ENCODE assay signal across 26 mouse cellular contexts in the genomic region with DNA sequence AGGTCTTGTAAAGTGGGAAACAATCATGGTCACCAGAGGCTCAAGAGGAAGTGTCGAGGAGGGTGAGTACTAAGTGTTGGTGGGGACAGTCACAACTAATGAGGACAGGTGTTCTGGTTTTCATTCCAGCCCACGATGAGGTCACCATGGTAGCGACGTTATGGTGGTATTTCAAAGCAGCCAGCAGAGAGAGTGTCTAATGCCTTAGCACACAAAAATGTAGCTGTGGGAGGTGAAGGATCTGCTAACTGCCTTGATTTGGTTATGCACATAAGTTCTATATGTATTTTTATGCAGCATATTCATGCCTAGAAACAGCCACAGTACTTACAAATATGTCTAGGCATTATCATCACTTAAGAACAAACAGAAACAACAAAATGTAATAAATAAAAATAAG.
DNase-seq lines count a peak whose midpoint lies in the region; ATAC-seq and TF ChIP-seq lines count a peak whose summit lies in the region.
"Had no signal": no experiment of that assay in that cellular context is flagged by ENCODE, and none has a peak within 500 bp of the region (broad histone marks: within the 10 kb centered on the region; RNA-seq: fewer than 3 reads in every experiment).

No protein-coding gene starts in this region.

- TF ChIP-seq CTCF in CH12.LX (conservative IDR thresholded peaks at IDR 0.05 in 1 of 2, IDR thresholded peaks at IDR 0.05 in 1 of 2; ENCODE audit: low read depth in 2 of 2, low read length in 2 of 2): no peak
- TF ChIP-seq CTCF in cortical plate, adult 2 months (IDR thresholded peaks at IDR 0.05; ENCODE audit: extremely low read depth, insufficient read depth, low read length): no peak
- TF ChIP-seq CTCF in midbrain, postnatal 0 days (IDR thresholded peaks at IDR 0.05): no peak

- H3K36me3 ChIP-seq in CH12.LX (replicated peaks in 1 of 2; ENCODE audit: control insufficient read depth in 1 of 2, insufficient read depth in 1 of 2, low read length in 1 of 2): no peaks in the 10 kb centered on the region
- H3K36me3 ChIP-seq in midbrain, postnatal 0 days (ENCODE audit: insufficient read depth, low read length): no peaks in the 10 kb centered on the region
- H3K36me3 ChIP-seq: embryonic facial prominence, embryonic 12.5 days; embryonic facial prominence, embryonic 15.5 days; forebrain, embryonic 12.5 days; forebrain, embryonic 15.5 days; heart, embryonic 13.5 days; hindbrain, embryonic 12.5 days; hindbrain, embryonic 15.5 days; intestine, embryonic 15.5 days had no signal

- no peaks in the 10 kb centered on the region for H3K9me3 ChIP-seq in CH12.LX (replicated peaks; ENCODE audit: low read length)
- H3K9me3 ChIP-seq in midbrain, postnatal 0 days (ENCODE audit: low read length): no peaks in the 10 kb centered on the region
- H3K9me3 ChIP-seq: embryonic facial prominence, embryonic 12.5 days; embryonic facial prominence, embryonic 15.5 days; forebrain, embryonic 12.5 days; forebrain, embryonic 15.5 days; heart, embryonic 13.5 days; hindbrain, embryonic 12.5 days; hindbrain, embryonic 15.5 days; intestine, embryonic 15.5 days had no signal

- H3K9ac ChIP-seq in CH12.LX (ENCODE audit: insufficient read depth, low read depth): no peak overlapping the region
- H3K9ac ChIP-seq in midbrain, postnatal 0 days (replicated peaks; ENCODE audit: low read length, poor library complexity, severe bottlenecking): no peak overlapping the region
- H3K9ac ChIP-seq: embryonic facial prominence, embryonic 12.5 days; embryonic facial prominence, embryonic 15.5 days; forebrain, embryonic 12.5 days; forebrain, embryonic 15.5 days; heart, embryonic 13.5 days; hindbrain, embryonic 12.5 days; hindbrain, embryonic 15.5 days; intestine, embryonic 15.5 days had no signal

- WGBS in midbrain, postnatal 0 days: 74% methylated on average over 4 of the region's 4 CpGs

- no peaks in the 10 kb centered on the region for H3K27me3 ChIP-seq in CH12.LX (replicated peaks)
- H3K27me3 ChIP-seq in midbrain, postnatal 0 days (ENCODE audit: insufficient read depth, low read length): no peaks in the 10 kb centered on the region
- H3K27me3 ChIP-seq: embryonic facial prominence, embryonic 12.5 days; embryonic facial prominence, embryonic 15.5 days; forebrain, embryonic 12.5 days; forebrain, embryonic 15.5 days; heart, embryonic 13.5 days; hindbrain, embryonic 12.5 days; hindbrain, embryonic 15.5 days; intestine, embryonic 15.5 days had no signal

- dilution Hi-C loops in CH12.LX (cut with MboI; ENCODE audit: extremely low pct_ligation_motif_present, extremely low pct_unique_long_range_greater_than_20kb, low sequenced_read_pairs): no loop called here

- TF ChIP-seq POLR2A in CH12.LX (IDR thresholded peaks at IDR 0.05; ENCODE audit: low read depth, low read length): no peak
- TF ChIP-seq POLR2A in cortical plate, adult 2 months (IDR thresholded peaks at IDR 0.05; ENCODE audit: extremely low read depth, insufficient read depth, low read length): no peak

- H3K4me1 ChIP-seq in CH12.LX (ENCODE audit: control insufficient read depth in 1 of 2, insufficient read depth in 2 of 2): peaks cover 3 to 11% of the 10 kb centered on the region in 2 experiments
- 0 out of 2 replicates have a peak, but pooled peaks cover 2% of the 10 kb centered on the region for H3K4me1 ChIP-seq in cortical plate, adult 2 months (ENCODE audit: control insufficient read depth, insufficient read depth, low read length)
- no peaks in the 10 kb centered on the region for H3K4me1 ChIP-seq in midbrain, postnatal 0 days (ENCODE audit: insufficient read depth, low read length)
- H3K4me1 ChIP-seq: embryonic facial prominence, embryonic 12.5 days; embryonic facial prominence, embryonic 15.5 days; forebrain, embryonic 12.5 days; forebrain, embryonic 15.5 days; heart, embryonic 13.5 days; hindbrain, embryonic 12.5 days; hindbrain, embryonic 15.5 days; intestine, embryonic 15.5 days had no signal

- intact Hi-C loops in left cerebral cortex, postnatal 14 days (cut with DNase I): no loop called here

- ATAC-seq in midbrain, postnatal 0 days (ENCODE audit: low FRiP score): no peak
- ATAC-seq: forebrain, embryonic 15.5 days; intestine, embryonic 15.5 days had no signal

- TF ChIP-seq EP300 in CH12.LX (IDR thresholded peaks at IDR 0.05; ENCODE audit: low read length): no peak

- no peak for TF ChIP-seq RAD21 in CH12.LX (IDR thresholded peaks at IDR 0.05; ENCODE audit: low read depth, low read length)

- in situ Hi-C loops in CH12.LX (cut with MboI; ENCODE audit: low pct_ligation_motif_present, low pct_unique_long_range_greater_than_20kb, low sequenced_read_pairs): no loop called here

- no peak overlapping the region for H3K4me2 ChIP-seq in CH12.LX (ENCODE audit: insufficient read depth, low read depth, poor library complexity, severe bottlenecking)
- H3K4me2 ChIP-seq in midbrain, postnatal 0 days (ENCODE audit: low read depth, low read length, poor library complexity, severe bottlenecking): no peak overlapping the region
- H3K4me2 ChIP-seq: embryonic facial prominence, embryonic 12.5 days; embryonic facial prominence, embryonic 15.5 days; forebrain, embryonic 12.5 days; forebrain, embryonic 15.5 days; heart, embryonic 13.5 days; hindbrain, embryonic 12.5 days; hindbrain, embryonic 15.5 days; intestine, embryonic 15.5 days had no signal

- peak; percentile 5 to 18 for DNase-seq in frontal cortex, postnatal 36 days (ENCODE audit: low spot score in 2 of 2)
- DNase-seq in frontal cortex, postnatal 14 days (ENCODE audit: low spot score in 2 of 2): no peak
- DNase-seq in left cerebral cortex, postnatal 14 days (ENCODE audit: low spot score in 2 of 2): peak; percentile 16 to 37
- DNase-seq in left cerebral cortex, adult 9 months (ENCODE audit: low spot score in 2 of 2): no peak
- peak; percentile 23 for DNase-seq in CH12.LX (ENCODE audit: extremely low read depth)
- DNase-seq in midbrain, postnatal 0 days (ENCODE audit: low spot score): no peak
- DNase-seq in layer of hippocampus, adult 8-10 months (ENCODE audit: low spot score in 2 of 2): no peak
- DNase-seq: adrenal gland, adult 2 months; adrenal gland, postnatal 14 days; B cell, adult 2 months; cerebellum, adult 11-12 months; cerebellum, adult 9-10 months; cerebellum, postnatal 14 days; gastrocnemius, adult 2 months; gastrocnemius, postnatal 14 days; heart, adult 18-20 months; kidney, adult 18-20 months had no signal

- H3K79me2 ChIP-seq in CH12.LX (replicated peaks; ENCODE audit: control insufficient read depth, extremely low read depth, insufficient read depth, poor library complexity, severe bottlenecking): no peaks in the 10 kb centered on the region

- no peak overlapping the region for H3K27ac ChIP-seq in CH12.LX (ENCODE audit: insufficient read depth, low read depth)
- 0 out of 2 replicates have a peak overlapping the region, but pooled peaks have one; percentile 48 for H3K27ac ChIP-seq in cortical plate, adult 2 months (ENCODE audit: insufficient read depth, low read length)
- no peak overlapping the region for H3K27ac ChIP-seq in midbrain, postnatal 0 days (ENCODE audit: low read depth, low read length)
- H3K27ac ChIP-seq: embryonic facial prominence, embryonic 12.5 days; embryonic facial prominence, embryonic 15.5 days; forebrain, embryonic 12.5 days; forebrain, embryonic 15.5 days; gastrocnemius, adult 2 months; heart, embryonic 13.5 days; hindbrain, embryonic 12.5 days; hindbrain, embryonic 15.5 days; intestine, embryonic 15.5 days had no signal

- no peak overlapping the region for H3K4me3 ChIP-seq in CH12.LX (replicated peaks in 1 of 3; ENCODE audit: low read depth in 2 of 3, low read length in 2 of 3, poor library complexity in 1 of 3)
- H3K4me3 ChIP-seq in cortical plate, adult 2 months (ENCODE audit: insufficient read depth, low read length): no peak overlapping the region
- H3K4me3 ChIP-seq in midbrain, postnatal 0 days (ENCODE audit: low read depth, low read length): no peak overlapping the region
- H3K4me3 ChIP-seq: embryonic facial prominence, embryonic 12.5 days; embryonic facial prominence, embryonic 15.5 days; forebrain, embryonic 12.5 days; forebrain, embryonic 15.5 days; gastrocnemius, adult 2 months; heart, embryonic 13.5 days; hindbrain, embryonic 12.5 days; hindbrain, embryonic 15.5 days; intestine, embryonic 15.5 days had no signal

TF ChIP-seq in CH12.LX, 34 proteins besides CTCF, POLR2A, EP300 and RAD21:
- TF ChIP-seq HCFC1 (IDR thresholded peaks at IDR 0.05; ENCODE audit: low read depth, low read length) (no peak), CHD1 (IDR thresholded peaks at IDR 0.05; ENCODE audit: low read depth, low read length) (no peak), JUN (IDR thresholded peaks at IDR 0.05; ENCODE audit: insufficient read depth, low read depth, low read length) (no peak), KAT2A (IDR thresholded peaks at IDR 0.05; ENCODE audit: insufficient replicate concordance, low read length) (no peak)
TF ChIP-seq in CH12.LX: peak in this region for 0.

Comparison
In these comparisons a context has a peak if more than half of its experiments do, and no peak if none do; other contexts are left out.
1. DNase-seq: peak in frontal cortex, postnatal 36 days (2 of 2), left cerebral cortex, postnatal 14 days (2 of 2) and CH12.LX (single experiment); none in frontal cortex, postnatal 14 days (0 of 2), left cerebral cortex, adult 9 months (0 of 2), midbrain, postnatal 0 days (single experiment) and layer of hippocampus, adult 8-10 months (0 of 2).